Mouse (Mus musculus) MEL (cell line): ENCODE measurements around the gene Kif5a. TPM values are rescaled to one million over a fixed set of nuclear protein-coding genes. Genes with fewer than 3 reads are reported as not detected.
A peak's percentile ranks its signal among the peaks of the same experiment; 100 is the strongest.

Experiments
- DNase-seq: peaks from one replicate; pipeline ENCODE4 v3.0.0; 2011; ENCODE audit warnings: low read depth, low spot score
- H3K27ac ChIP-seq: 2 replicates; pipeline ENCODE4 v1.5.1; 2012; ENCODE audit warnings: low read depth, mild to moderate bottlenecking, control low read depth, low read length, moderate library complexity; ENCODE audit not compliant: control insufficient read depth
- H3K27me3 ChIP-seq, 2 experiments: fragments of 150-350 bp in 1 of 2; sonication (generic) in 1 of 2; 2 replicates each; pipeline ENCODE4 v1.6.1; 2012; ENCODE audit warnings: low read length in 2 of 2, mild to moderate bottlenecking in 2 of 2, improper control_type of control experiment in 1 of 2, moderate library complexity in 1 of 2; ENCODE audit not compliant: insufficient read depth in 2 of 2, control insufficient read depth in 1 of 2
- H3K36me3 ChIP-seq, 2 experiments: 2 replicates each; pipeline ENCODE4 v1.6.1; 2012 to 2014; ENCODE audit warnings: low read length in 2 of 2, improper control_type of control experiment in 1 of 2, inconsistent platforms in 1 of 2, mild to moderate bottlenecking in 1 of 2; ENCODE audit not compliant: insufficient read depth in 2 of 2, control insufficient read depth in 1 of 2
- H3K4me1 ChIP-seq, 2 experiments: fragments of 150-350 bp in 1 of 2; sonication (generic) in 1 of 2; 2 replicates each; pipeline ENCODE4 v1.6.1; 2012; ENCODE audit warnings: low read length in 2 of 2, improper control_type of control experiment in 1 of 2, mild to moderate bottlenecking in 1 of 2; ENCODE audit not compliant: insufficient read depth in 2 of 2, control insufficient read depth in 1 of 2
- H3K4me3 ChIP-seq, 2 experiments: fragments of 150-350 bp in 1 of 2; sonication (generic) in 1 of 2; 2 replicates each; pipeline ENCODE4 v1.5.1; 2012; ENCODE audit warnings: low read depth in 2 of 2, low read length in 2 of 2, mild to moderate bottlenecking in 2 of 2, moderate library complexity in 2 of 2, control low read depth in 1 of 2, improper control_type of control experiment in 1 of 2; ENCODE audit not compliant: control insufficient read depth in 1 of 2, insufficient read depth in 1 of 2
- H3K79me2 ChIP-seq: 2 replicates; pipeline ENCODE4 v1.6.1; 2012; ENCODE audit warnings: mild to moderate bottlenecking, low read length, moderate library complexity; ENCODE audit not compliant: control insufficient read depth, poor library complexity, insufficient read depth
- H3K9ac ChIP-seq: 2 replicates; pipeline ENCODE4 v1.6.1; 2012; ENCODE audit warnings: low read depth, mild to moderate bottlenecking, control low read depth, low read length, moderate library complexity; ENCODE audit not compliant: control insufficient read depth, poor library complexity, severe bottlenecking
- H3K9me3 ChIP-seq: fragments of 150-350 bp; sonication (generic); replicated peaks from 2 replicates; pipeline ENCODE4 v1.6.1; 2012; ENCODE audit warnings: mild to moderate bottlenecking, low read length, improper control_type of control experiment, moderate library complexity; ENCODE audit not compliant: insufficient read depth
- BHLHE40 ChIP-seq: IDR thresholded peaks from 2 replicates; pipeline ENCODE4 v1.6.1; 2012; ENCODE audit warnings: low read depth, mild to moderate bottlenecking, inconsistent platforms, low read length, improper control_type of control experiment, borderline replicate concordance
- CHD1 ChIP-seq: IDR thresholded peaks from 2 replicates; pipeline ENCODE4 v1.6.1; 2012; ENCODE audit warnings: low read depth, mild to moderate bottlenecking, inconsistent platforms, low read length, improper control_type of control experiment
- E2F4 ChIP-seq: IDR thresholded peaks from 2 replicates; pipeline ENCODE4 v1.6.1; 2011; ENCODE audit warnings: low read depth, low read length, improper control_type of control experiment, borderline replicate concordance
- ELF1 ChIP-seq: IDR thresholded peaks from 2 replicates; pipeline ENCODE4 v1.6.1; 2014; ENCODE audit warnings: low read depth, mild to moderate bottlenecking, inconsistent platforms, low read length, improper control_type of control experiment, moderate library complexity
- EP300 ChIP-seq, 2 experiments: IDR thresholded peaks; 2 replicates each; pipeline ENCODE4 v1.6.1; 2011; ENCODE audit warnings: improper control_type of control experiment in 2 of 2, low read length in 2 of 2, low read depth in 1 of 2, mild to moderate bottlenecking in 1 of 2
- ETS1 ChIP-seq: IDR thresholded peaks from 2 replicates; pipeline ENCODE4 v1.6.1; 2012; ENCODE audit warnings: low read depth, mild to moderate bottlenecking, inconsistent platforms, low read length, improper control_type of control experiment, moderate library complexity
- GABPA ChIP-seq: IDR thresholded peaks from 2 replicates; pipeline ENCODE4 v1.6.1; 2012; ENCODE audit warnings: low read depth, mild to moderate bottlenecking, inconsistent platforms, low read length, improper control_type of control experiment, moderate library complexity
- GATA1 ChIP-seq: IDR thresholded peaks from 2 replicates; pipeline ENCODE4 v1.6.1; 2011; ENCODE audit warnings: low read depth, low read length, improper control_type of control experiment
- JUND ChIP-seq: IDR thresholded peaks from 2 replicates; pipeline ENCODE4 v1.6.1; 2011; ENCODE audit warnings: low read depth, mild to moderate bottlenecking, improper control_type of control experiment, low read length
- KAT2A ChIP-seq: conservative IDR thresholded peaks from 2 replicates; pipeline ENCODE4 v1.6.1; 2012; ENCODE audit warnings: low read depth, low read length, improper control_type of control experiment, inconsistent platforms
- MAFK ChIP-seq: IDR thresholded peaks from 2 replicates; pipeline ENCODE4 v1.6.1; 2011; ENCODE audit warnings: low read depth, mild to moderate bottlenecking, low read length, improper control_type of control experiment, borderline replicate concordance
- MAX ChIP-seq: IDR thresholded peaks from 2 replicates; pipeline ENCODE4 v1.6.1; 2011; ENCODE audit warnings: low read length, improper control_type of control experiment
- MAZ ChIP-seq: IDR thresholded peaks from 2 replicates; pipeline ENCODE4 v1.6.1; 2012; ENCODE audit warnings: low read depth, mild to moderate bottlenecking, inconsistent platforms, low read length, improper control_type of control experiment
- MEF2A ChIP-seq: IDR thresholded peaks from 2 replicates; pipeline ENCODE4 v1.6.1; 2014; ENCODE audit warnings: low read depth, mild to moderate bottlenecking, inconsistent platforms, low read length, improper control_type of control experiment; ENCODE audit not compliant: poor library complexity, insufficient replicate concordance, severe bottlenecking; ENCODE audit errors: extremely low read depth
- MXI1 ChIP-seq: IDR thresholded peaks from 2 replicates; pipeline ENCODE4 v1.6.1; 2011; ENCODE audit warnings: mild to moderate bottlenecking, low read depth, low read length, improper control_type of control experiment
- MYB ChIP-seq: IDR thresholded peaks from 2 replicates; pipeline ENCODE4 v1.6.1; 2011; ENCODE audit warnings: mild to moderate bottlenecking, low read depth, low read length, improper control_type of control experiment
- MYC ChIP-seq: IDR thresholded peaks from 2 replicates; pipeline ENCODE4 v1.6.1; 2011; ENCODE audit warnings: low read depth, mild to moderate bottlenecking, low read length, improper control_type of control experiment, moderate library complexity
- NRF1 ChIP-seq: IDR thresholded peaks from 2 replicates; pipeline ENCODE4 v1.6.1; 2014; ENCODE audit warnings: low read depth, mild to moderate bottlenecking, inconsistent platforms, low read length, improper control_type of control experiment, moderate library complexity; ENCODE audit not compliant: poor library complexity, insufficient read depth, severe bottlenecking
- POLR2A ChIP-seq, 2 experiments: IDR thresholded peaks; 2 replicates each; pipeline ENCODE4 v1.6.1; 2011 to 2012; ENCODE audit warnings: low read length in 2 of 2, mild to moderate bottlenecking in 2 of 2, control low read depth in 1 of 2, improper control_type of control experiment in 1 of 2, low read depth in 1 of 2, moderate library complexity in 1 of 2; ENCODE audit not compliant: control insufficient read depth in 1 of 2, insufficient read depth in 1 of 2, poor library complexity in 1 of 2
- POLR2AphosphoS2 ChIP-seq: IDR thresholded peaks from 2 replicates; pipeline ENCODE4 v1.6.1; 2011; ENCODE audit warnings: low read length, improper control_type of control experiment
- POLR2AphosphoS5 ChIP-seq: IDR thresholded peaks from 2 replicates; pipeline ENCODE4 v1.6.1; 2012; ENCODE audit warnings: low read depth, borderline replicate concordance, mild to moderate bottlenecking, inconsistent platforms, low read length, moderate library complexity, mixed read lengths
- RAD21 ChIP-seq: IDR thresholded peaks from 2 replicates; pipeline ENCODE4 v1.6.1; 2011; ENCODE audit warnings: mild to moderate bottlenecking, low read depth, low read length, improper control_type of control experiment
- RCOR1 ChIP-seq: IDR thresholded peaks from 2 replicates; pipeline ENCODE4 v1.6.1; 2012; ENCODE audit warnings: low read depth, mild to moderate bottlenecking, inconsistent platforms, low read length, improper control_type of control experiment
- SIN3A ChIP-seq: IDR thresholded peaks from 2 replicates; pipeline ENCODE4 v1.6.1; 2012; ENCODE audit warnings: low read length, improper control_type of control experiment, inconsistent platforms
- SMC3 ChIP-seq: IDR thresholded peaks from 2 replicates; pipeline ENCODE4 v1.6.1; 2011; ENCODE audit warnings: low read depth, low read length, improper control_type of control experiment
- TAL1 ChIP-seq: IDR thresholded peaks from 2 replicates; pipeline ENCODE4 v1.6.1; 2012; ENCODE audit warnings: mild to moderate bottlenecking, inconsistent platforms, low read length, moderate library complexity, mixed read lengths
- TBP ChIP-seq: IDR thresholded peaks from 2 replicates; pipeline ENCODE4 v1.8.0; 2011; ENCODE audit warnings: low read depth, low read length, improper control_type of control experiment
- TCF12 ChIP-seq: IDR thresholded peaks from 2 replicates; pipeline ENCODE4 v1.6.1; 2014; ENCODE audit warnings: low read depth, mild to moderate bottlenecking, inconsistent platforms, low read length, improper control_type of control experiment, moderate library complexity
- UBTF ChIP-seq: IDR thresholded peaks from 2 replicates; pipeline ENCODE4 v1.6.1; 2012; ENCODE audit warnings: low read depth, mild to moderate bottlenecking, inconsistent platforms, low read length, improper control_type of control experiment, moderate library complexity, borderline replicate concordance; ENCODE audit not compliant: insufficient read depth
- USF1 ChIP-seq: IDR thresholded peaks from 2 replicates; pipeline ENCODE4 v1.6.1; 2014; ENCODE audit warnings: low read depth, mild to moderate bottlenecking, inconsistent platforms, low read length, improper control_type of control experiment, moderate library complexity
- ZC3H11A ChIP-seq: IDR thresholded peaks from 2 replicates; pipeline ENCODE4 v1.6.1; 2012; ENCODE audit warnings: low read depth, mild to moderate bottlenecking, inconsistent platforms, low read length, improper control_type of control experiment
- ZKSCAN1 ChIP-seq: IDR thresholded peaks from 2 replicates; pipeline ENCODE4 v1.6.1; 2012; ENCODE audit warnings: low read depth, mild to moderate bottlenecking, inconsistent platforms, low read length, improper control_type of control experiment, moderate library complexity
- ZMIZ1 ChIP-seq: IDR thresholded peaks from 2 replicates; pipeline ENCODE4 v1.6.1; 2012; ENCODE audit warnings: low read depth, mild to moderate bottlenecking, inconsistent platforms, low read length, improper control_type of control experiment, moderate library complexity
- ZNF384 ChIP-seq: IDR thresholded peaks from 2 replicates; pipeline ENCODE4 v1.6.1; 2012; ENCODE audit warnings: low read depth, mild to moderate bottlenecking, inconsistent platforms, low read length, improper control_type of control experiment
- polyA plus RNA-seq, 2 experiments: library from polyadenylated mRNA; stranded (reverse) in 1 of 2; unstranded in 1 of 2; fragments of >175 nt in 1 of 2; fragments of >200 nt in 1 of 2; gene quantifications; 2 replicates each; pipeline versions ENCODE4 v1.2.1 to v1.2.4; 2012; ENCODE audit warnings: low replicate concordance in 2 of 2, low read depth in 1 of 2; ENCODE audit not compliant: insufficient read length in 2 of 2, insufficient read depth in 1 of 2, missing spikeins in 1 of 2
- total RNA-seq: library from RNA; depleted of rRNA; stranded (reverse); fragments of 300-350 nt; gene quantifications from 2 replicates; pipeline ENCODE4 v1.2.3, GENCODE M21; 2012

Gene Kif5a
- total and polyA plus RNA-seq, 3 experiments, result 0.42 to 1.3 TPM; not detected in 1

DNA sequence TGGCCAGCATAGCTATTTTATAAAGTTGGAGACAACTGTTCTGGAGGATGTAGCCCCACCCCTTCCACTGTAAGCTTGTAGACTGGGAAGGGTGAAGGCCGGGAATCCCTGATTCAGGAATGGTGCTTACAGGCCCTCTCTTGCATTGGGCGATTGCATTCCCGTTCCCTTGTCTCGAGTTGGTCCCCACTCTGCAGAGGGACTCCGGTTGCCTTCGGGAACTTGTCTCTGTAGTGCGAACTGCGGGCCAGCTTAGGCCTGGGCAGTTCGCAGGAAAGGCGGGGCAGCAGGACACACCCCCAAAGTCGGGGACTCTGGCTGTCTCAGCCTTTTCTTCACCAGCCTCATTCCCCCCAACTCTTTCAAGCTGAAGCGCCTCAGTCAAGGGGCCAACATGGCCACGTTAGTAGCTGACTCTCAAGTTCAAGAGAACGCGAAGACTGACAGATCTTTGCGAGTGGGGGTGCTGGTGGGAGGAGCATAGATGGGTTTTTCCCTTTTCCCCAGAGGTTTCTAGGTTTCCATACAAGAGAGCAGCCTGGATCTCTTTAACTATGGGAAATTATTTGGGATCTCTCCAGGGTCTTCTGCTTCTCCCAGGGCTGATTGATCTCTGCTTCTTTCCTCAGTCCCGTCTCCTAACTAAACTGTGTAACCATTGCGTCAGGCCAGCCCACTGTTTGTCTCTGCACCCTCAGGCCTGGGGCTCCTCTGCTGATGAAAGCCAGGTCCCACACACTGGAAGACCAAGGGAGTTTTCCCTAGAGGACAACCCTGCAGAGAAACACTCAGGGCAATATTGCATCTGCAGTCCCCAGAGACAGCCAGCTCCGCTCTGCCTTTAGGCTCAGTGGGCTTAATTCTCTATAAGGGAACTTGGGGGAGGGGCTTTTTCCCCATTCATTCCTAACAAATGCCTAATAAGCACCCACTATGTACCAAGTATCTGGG lies 28.1 kb upstream of the Kif5a start:
- H3K36me3 ChIP-seq, result peaks cover 18 to 22% of the 10 kb centered on the region in 2 experiments
- peak; percentile 82 for DNase-seq
- TF ChIP-seq ZKSCAN1, result no peak
- peak; percentile 10 to 71; a peak in 2 of 4 replicates for TF ChIP-seq POLR2A (IDR thresholded peaks at IDR 0.05; ENCODE audit: control insufficient read depth in 1 of 2, insufficient read depth in 1 of 2, low read depth in 1 of 2, low read length in 2 of 2, poor library complexity in 1 of 2)
- TF ChIP-seq CHD1, result peak; percentile 32; the same call in 1 of the 2 replicates
- TF ChIP-seq POLR2AphosphoS5, result peak; percentile 79; the same call in 1 of the 2 replicates
- no peak for TF ChIP-seq JUND
- no peak; a peak in 1 of 4 replicates for TF ChIP-seq EP300 (IDR thresholded peaks at IDR 0.05; ENCODE audit: low read depth in 1 of 2, low read length in 2 of 2)
- TF ChIP-seq POLR2AphosphoS2, result peak; percentile 8; the same call in 1 of the 2 replicates
- TF ChIP-seq UBTF, result no peak; the same call in 1 of the 2 replicates
- no peak for TF ChIP-seq NRF1
- TF ChIP-seq MAFK, result no peak
- no peak for TF ChIP-seq E2F4
- no peak for TF ChIP-seq MEF2A
- no peak for TF ChIP-seq BHLHE40
- TF ChIP-seq SMC3, result peak; percentile 4; the same call in 1 of the 2 replicates
- TF ChIP-seq MYC, result no peak
- TF ChIP-seq MAX, result no peak
- TF ChIP-seq ZMIZ1, result peak; percentile 54; the same call in 1 of the 2 replicates
- no peak for TF ChIP-seq GABPA
- no peak for TF ChIP-seq ETS1
- 0 out of 2 replicates have a peak, but pooled peaks have one; percentile 1 for TF ChIP-seq MYB
- peak; percentile 17; the same call in 1 of the 2 replicates for TF ChIP-seq SIN3A
- peak; percentile 24; the same call in 1 of the 2 replicates for TF ChIP-seq TCF12
- TF ChIP-seq TAL1, result no peak
- TF ChIP-seq KAT2A, result no peak; the same call in 1 of the 2 replicates
- no peak for TF ChIP-seq RAD21
- TF ChIP-seq ELF1, result no peak
- no peak for TF ChIP-seq GATA1
- TF ChIP-seq MXI1, result peak; percentile 35; the same call in 1 of the 2 replicates
- 0 out of 2 replicates have a peak, but pooled peaks have one; percentile 4 for TF ChIP-seq USF1
- no peak for TF ChIP-seq ZC3H11A
- TF ChIP-seq ZNF384, result no peak
- TF ChIP-seq TBP, result no peak
- 0 out of 2 replicates have a peak, but pooled peaks have one; percentile 20 for TF ChIP-seq RCOR1
- peak; percentile 78; the same call in 1 of the 2 replicates for TF ChIP-seq MAZ

More for the DNA sequence above, 28.1 kb upstream of the Kif5a start:
- Histone ChIP-seq H3K4me1 (peaks cover 0 to 23% of the 10 kb centered on the region in 2 experiments; a peak in 2 of 4 replicates), H3K27ac (peak overlapping the region; percentile 97), H3K9ac (peak overlapping the region; percentile 92), H3K27me3 (no peaks in the 10 kb centered on the region), H3K79me2 (peaks cover 61% of the 10 kb centered on the region), H3K9me3 (no peaks in the 10 kb centered on the region), H3K4me3 (peak overlapping the region; percentile 55 to 88)
